Mouse (Mus musculus) left cerebral cortex, postnatal 25 days (tissue): ENCODE measurements at regions not wholly inside any gene's neighbourhood (a gene's known extent, or its start where the extent isn't known, plus 50 kb on each side); places are given as distances from the start of the nearest gene placed in this dataset.

Experiments used
- DNase-seq, 2 experiments: peaks; one replicate each; pipeline ENCODE4 v3.0.0; 2022; ENCODE audit warnings: low spot score in 2 of 2, mixed read lengths in 1 of 2
- intact Hi-C: fragments of 180-260 bp; cut with DNase I; formaldehyde crosslinking; loops from one replicate; pipeline ENCODE4 v1.15.1; 2025

GRCm38 (mm10) chr10:117988076-117988475 lies 142.2 kb upstream of the Rap1b start:
- intact Hi-C loops: loop anchor here (5.0 kb wide), 1 partner anchor 141 kb away; the partner anchor contains the start of gene Rap1b
- no peak for DNase-seq

- intact Hi-C loops: no loop called here
- no peak for DNase-seq
Measured at GRCm38 (mm10) chr10:117991176-117991575, 145.3 kb upstream of the Rap1b start.

- intact Hi-C loops: no loop called here
- no peak for DNase-seq
Measured at GRCm38 (mm10) chr10:117992317-117992716, 146.5 kb upstream of the Rap1b start.

- intact Hi-C loops: no loop called here
- no peak for DNase-seq
Measured at GRCm38 (mm10) chr10:117993809-117994208, 147.8 kb upstream of the Mdm1 start.

GRCm38 (mm10) chr10:117994768-117995167 lies 146.8 kb upstream of the Mdm1 start:
- intact Hi-C loops: no loop called here
- DNase-seq: no peak

GRCm38 (mm10) chr10:117997796-117998195 lies 143.8 kb upstream of the Mdm1 start:
- DNase-seq: no peak
- intact Hi-C loops: no loop called here

- peak in 1 of 2 experiments; percentile 61 for DNase-seq
- intact Hi-C loops: no loop called here
Measured at GRCm38 (mm10) chr10:118000591-118000990, 141.0 kb upstream of the Mdm1 start.

GRCm38 (mm10) chr10:118001501-118001900 lies 140.1 kb upstream of the Mdm1 start:
- intact Hi-C loops: no loop called here
- no peak for DNase-seq

GRCm38 (mm10) chr10:118001971-118002370 lies 139.6 kb upstream of the Mdm1 start:
- no peak for DNase-seq
- intact Hi-C loops: no loop called here

- intact Hi-C loops: no loop called here
- DNase-seq: no peak
Measured at GRCm38 (mm10) chr10:118002559-118002958, 139.1 kb upstream of the Mdm1 start.

- intact Hi-C loops: no loop called here
- no peak for DNase-seq
Measured at GRCm38 (mm10) chr10:118003179-118003578, 138.4 kb upstream of the Mdm1 start.

- no peak for DNase-seq
- intact Hi-C loops: no loop called here
Measured at GRCm38 (mm10) chr10:118003739-118004361, 137.8 kb upstream of the Mdm1 start.

- intact Hi-C loops: no loop called here
- DNase-seq: no peak
Measured at GRCm38 (mm10) chr10:118004362-118004958, 137.2 kb upstream of the Mdm1 start.

- intact Hi-C loops: no loop called here
- no peak for DNase-seq
Measured at GRCm38 (mm10) chr10:118006827-118007550, 134.6 kb upstream of the Mdm1 start.

GRCm38 (mm10) chr10:118007846-118008245 lies 133.8 kb upstream of the Mdm1 start:
- no peak for DNase-seq
- intact Hi-C loops: no loop called here

- intact Hi-C loops: loop anchor here (2.0 kb wide), 1 partner anchor 17 kb away; no protein-coding TSS in a partner anchor
- peak in 1 of 2 experiments; percentile 46 for DNase-seq
Measured at GRCm38 (mm10) chr10:118011687-118012567, 129.7 kb upstream of the Mdm1 start.

- intact Hi-C loops: loop anchor here (2.0 kb wide), 1 partner anchor 16 kb away; no protein-coding TSS in a partner anchor
- DNase-seq: no peak
Measured at GRCm38 (mm10) chr10:118028831-118029230, 112.8 kb upstream of the Mdm1 start.

- DNase-seq: no peak
- intact Hi-C loops: no loop called here
Measured at GRCm38 (mm10) chr10:118034401-118034800, 107.2 kb upstream of the Mdm1 start.

GRCm38 (mm10) chr10:118035035-118035434 lies 106.6 kb upstream of the Mdm1 start:
- intact Hi-C loops: no loop called here
- DNase-seq: no peak

- intact Hi-C loops: no loop called here
- no peak for DNase-seq
Measured at GRCm38 (mm10) chr10:118038465-118038864, 103.1 kb upstream of the Mdm1 start.
